Mouse (Mus musculus): Measurements from ENCODE around the gene 4933415F23Rik. TPM values are rescaled to one million over a fixed set of nuclear protein-coding genes. Genes with fewer than 3 reads are reported as not detected.
"Not testable (repeated sequence)": the region's sequence is repeated elsewhere in the genome, so short reads cannot be mapped to it uniquely, and the experiment has no call there.

4933415F23Rik gene
- not detected for polyA plus RNA-seq (2017; shearing (Covaris generic))

- no peak for ATAC-seq
Measured at GRCm38 (mm10) chr1:23102021-23102420, at the start of gene 4933415F23Rik. TSS of gene 4933415F23Rik (minus strand) at chr1:23102253.

- ATAC-seq, result no peak
Measured at GRCm38 (mm10) chr1:23151722-23152121, 49.7 kb upstream of the 4933415F23Rik start.

- ATAC-seq, result no peak
Measured at GRCm38 (mm10) chr1:23146198-23146873, 44.3 kb upstream of the 4933415F23Rik start.

GRCm38 (mm10) chr1:23141121-23141811, 39.2 kb upstream of the 4933415F23Rik start:
- ATAC-seq, result no peak

GRCm38 (mm10) chr1:23140530-23140929, 38.5 kb upstream of the 4933415F23Rik start:
- not testable (repeated sequence) for ATAC-seq

- no peak for ATAC-seq
Measured at GRCm38 (mm10) chr1:23120901-23121300, 18.8 kb upstream of the 4933415F23Rik start.

- ATAC-seq, result no peak
Measured at GRCm38 (mm10) chr1:23119406-23119805, 17.4 kb upstream of the 4933415F23Rik start.

- ATAC-seq, result no peak
Measured at GRCm38 (mm10) chr1:23117423-23117822, 15.4 kb upstream of the 4933415F23Rik start.

- no peak for ATAC-seq
Measured at GRCm38 (mm10) chr1:23109191-23109590, 7.1 kb upstream of the 4933415F23Rik start.

- ATAC-seq, result no peak
Measured at GRCm38 (mm10) chr1:23102881-23103280, 828 bp upstream of the 4933415F23Rik start.

- ATAC-seq, result no peak
Measured at GRCm38 (mm10) chr1:23099791-23100190, 2.3 kb downstream of the 4933415F23Rik start.

GRCm38 (mm10) chr1:23098451-23098850, 3.6 kb downstream of the 4933415F23Rik start:
- ATAC-seq, result no peak

GRCm38 (mm10) chr1:23097996-23098395, 4.1 kb downstream of the 4933415F23Rik start:
- no peak for ATAC-seq

GRCm38 (mm10) chr1:23067715-23068114, 34.3 kb downstream of the 4933415F23Rik start:
- ATAC-seq, result no peak

GRCm38 (mm10) chr1:23064717-23065475, 37.2 kb downstream of the 4933415F23Rik start:
- ATAC-seq, result no peak

- no peak for ATAC-seq
Measured at GRCm38 (mm10) chr1:23063946-23064345, 38.1 kb downstream of the 4933415F23Rik start.

- ATAC-seq, result no peak
Measured at GRCm38 (mm10) chr1:23061614-23062373, 40.3 kb downstream of the 4933415F23Rik start.

- no peak for ATAC-seq
Measured at GRCm38 (mm10) chr1:23060056-23060455, 42.0 kb downstream of the 4933415F23Rik start.

Measured in inflammation-experienced regulatory T-cells, adult 6 months (primary cell).